Mouse (Mus musculus) heart, embryonic 16.5 days (tissue): ENCODE measurements around the gene Selenbp2. TPM values are rescaled to one million over a fixed set of nuclear protein-coding genes. Genes with fewer than 3 reads are reported as not detected.
"Not testable (repeated sequence)": the region's sequence is repeated elsewhere in the genome, so short reads cannot be mapped to it uniquely, and the experiment has no call there.

Experiments
- ATAC-seq: fragments of 200-750 bp; cut with Nextera tagmentation; replicated peaks from 2 replicates; pipeline ENCODE4 v1.8.0; 2017; ENCODE audit warnings: moderate number of reproducible peaks; ENCODE audit not compliant: insufficient read depth, low FRiP score; ENCODE audit errors: extremely low read depth
- H3K27ac ChIP-seq: fragments of 300-500 bp; sonication (generic); 2 replicates; pipeline ENCODE4 v1.5.1; 2014; ENCODE audit warnings: mild to moderate bottlenecking, low read length, control low read depth, moderate library complexity
- H3K27me3 ChIP-seq: fragments of 300-500 bp; sonication (generic); 2 replicates; pipeline ENCODE4 v1.6.1; 2014; ENCODE audit warnings: low read length, mixed read lengths; ENCODE audit not compliant: control insufficient read depth, insufficient read depth
- H3K36me3 ChIP-seq: fragments of 300-500 bp; sonication (generic); 2 replicates; pipeline ENCODE4 v1.6.1; 2014; ENCODE audit not compliant: control insufficient read depth, insufficient read depth
- H3K4me1 ChIP-seq: fragments of 300-500 bp; sonication (generic); 2 replicates; pipeline ENCODE4 v1.6.1; 2014; ENCODE audit warnings: low read length, mixed read lengths; ENCODE audit not compliant: control insufficient read depth, insufficient read depth
- H3K4me2 ChIP-seq: fragments of 300-500 bp; sonication (generic); 2 replicates; pipeline ENCODE4 v1.6.1; 2014; ENCODE audit warnings: low read depth, mild to moderate bottlenecking, control low read depth, low read length
- H3K4me3 ChIP-seq: fragments of 300-500 bp; sonication (generic); 2 replicates; pipeline ENCODE4 v1.5.1; 2014; ENCODE audit warnings: mild to moderate bottlenecking, control low read depth, low read length
- H3K9ac ChIP-seq: fragments of 300-500 bp; sonication (generic); 2 replicates; pipeline ENCODE4 v1.6.1; 2014; ENCODE audit warnings: low read length, control low read depth
- H3K9me3 ChIP-seq: fragments of 300-500 bp; sonication (generic); replicated peaks from 2 replicates; pipeline ENCODE4 v1.6.1; 2016; ENCODE audit warnings: low read length; ENCODE audit not compliant: control insufficient read depth
- WGBS: fragments of 180-500 bp; shearing (Covaris S2); extraction: QIAGEN DNeasy Blood & Tissue Kit; methylation state at CpG from one replicate; pipeline ENCODE4 v1.1.7; 2014; 5-methylcytosine and 5-hydroxymethylcytosine counted together
- polyA plus RNA-seq: library from polyadenylated mRNA; unstranded; fragments of >200 nt; fragmentation: Nextera tagmentation; extraction: Ambion mirVana; gene quantifications from 2 replicates; pipeline ENCODE4 v1.2.1, GENCODE M21; 2015

Gene Selenbp2
- polyA plus RNA-seq, 1 experiment from 2014 or later, result 4.3 TPM

DNA sequence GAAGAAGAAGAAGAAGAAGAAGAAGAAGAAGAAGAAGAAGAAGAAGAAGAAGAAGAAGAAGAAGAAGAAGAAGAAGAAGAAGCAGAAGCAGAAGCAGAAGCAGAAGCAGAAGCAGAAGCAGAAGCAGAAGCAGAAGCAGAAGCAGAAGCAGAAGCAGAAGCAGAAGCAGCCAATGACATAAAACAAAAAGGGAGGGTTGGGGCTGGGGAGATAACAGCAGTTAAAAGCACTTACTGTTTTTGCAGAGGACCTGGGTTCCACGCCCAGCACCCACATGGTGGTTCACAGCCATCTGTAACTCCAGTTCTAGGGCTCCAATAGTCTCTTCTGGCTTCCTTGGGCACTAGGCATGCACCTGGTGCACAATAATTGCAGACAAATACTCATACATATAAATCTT is 4.2 kb upstream of the Selenbp2 start:
- 67% methylated on average over 1 of the region's 1 CpGs for WGBS
- H3K4me1 ChIP-seq, H3K27me3 ChIP-seq, H3K9me3 ChIP-seq, H3K27ac ChIP-seq, H3K36me3 ChIP-seq, ATAC-seq, H3K4me3 ChIP-seq, H3K9ac ChIP-seq, H3K4me2 ChIP-seq: not testable (repeated sequence)

DNA sequence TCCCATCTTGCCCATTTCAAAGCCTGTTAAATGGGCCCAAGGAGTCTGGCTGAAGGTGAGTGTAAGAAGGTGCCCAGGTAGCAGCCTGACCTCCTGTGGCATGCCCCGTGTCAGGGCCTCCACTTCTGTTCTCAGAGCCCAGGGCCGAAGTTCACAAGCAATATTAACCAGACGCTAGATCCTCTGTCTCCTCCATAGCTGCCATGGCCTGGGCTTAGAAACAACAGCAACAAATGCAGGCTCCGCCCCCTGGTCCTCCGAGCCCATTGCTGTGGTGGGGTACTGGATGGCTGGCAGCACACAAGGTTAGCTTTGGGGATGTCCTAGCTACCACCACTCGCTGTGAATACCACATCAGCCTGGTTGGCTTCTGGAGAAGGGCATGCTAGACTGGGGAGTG is 3.2 kb upstream of the Selenbp2 start:
- not testable (repeated sequence) for H3K9me3 ChIP-seq
- 61% methylated on average over 6 of the region's 6 CpGs for WGBS

DNA sequence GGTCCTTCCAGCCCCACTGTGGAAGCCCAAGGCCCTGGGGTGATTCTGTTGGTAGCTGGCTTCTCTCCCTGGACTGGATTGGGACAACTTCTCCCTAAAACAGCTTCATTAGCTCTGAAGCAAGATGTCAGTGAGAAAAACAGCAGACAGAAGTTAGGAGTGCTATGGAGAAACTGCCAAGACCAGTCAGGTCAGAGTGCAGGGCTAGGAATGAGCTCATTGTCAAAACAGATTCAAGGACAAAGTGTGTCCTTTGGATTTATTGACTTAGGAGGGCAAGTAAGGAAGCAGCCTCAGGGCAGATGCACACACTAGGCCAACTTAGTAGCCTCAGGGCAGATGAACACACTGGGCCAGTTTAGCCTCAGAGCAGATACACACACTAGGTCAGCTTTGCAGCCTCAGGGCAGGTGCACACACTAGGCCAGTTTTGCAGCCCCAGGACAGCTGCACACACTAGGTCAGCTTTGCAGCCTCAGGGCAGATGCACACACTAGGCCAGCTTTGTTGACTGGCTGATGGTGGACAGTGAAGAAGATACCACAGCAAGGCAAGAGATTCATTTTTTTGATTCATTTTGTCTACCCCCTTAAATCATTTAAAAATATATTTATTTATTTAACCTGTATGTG is 2.6 kb upstream of the Selenbp2 start:
- Histone ChIP-seq H3K36me3 (no peaks in the 10 kb centered on the region), H3K9me3 (no peaks in the 10 kb centered on the region), H3K4me2 (no peak overlapping the region), H3K9ac (no peak overlapping the region), H3K27ac (no peak overlapping the region), H3K4me1 (no peaks in the 10 kb centered on the region; the same call in 1 of the 2 replicates), H3K4me3 (no peak overlapping the region), H3K27me3 (no peaks in the 10 kb centered on the region)
- no peak for ATAC-seq

More for the DNA sequence above, 3.2 kb upstream of the Selenbp2 start:
- H3K9ac ChIP-seq, H3K4me2 ChIP-seq, H3K27ac ChIP-seq, H3K36me3 ChIP-seq, H3K27me3 ChIP-seq, ATAC-seq, H3K4me1 ChIP-seq, H3K4me3 ChIP-seq: not testable (repeated sequence)

DNA sequence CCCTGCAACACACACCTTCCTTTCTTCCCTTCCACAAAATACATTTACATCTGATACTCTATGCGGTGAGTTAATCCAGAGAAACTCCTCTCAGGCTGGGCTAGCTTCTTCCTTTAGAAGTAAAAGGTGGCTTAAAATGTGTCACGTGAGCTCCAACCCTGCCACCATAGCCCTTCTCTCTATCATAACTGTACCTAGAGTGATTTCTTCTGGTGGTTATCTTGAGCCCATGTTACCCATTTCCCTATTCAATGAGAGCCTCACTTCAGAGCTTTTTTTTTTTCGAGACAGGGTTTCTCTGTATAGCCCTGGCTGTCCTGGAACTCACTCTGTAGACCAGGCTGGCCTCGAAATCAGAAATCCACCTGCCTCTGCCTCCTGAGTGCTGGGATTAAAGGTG is 1.7 kb upstream of the Selenbp2 start:
- H3K9ac ChIP-seq, H3K4me1 ChIP-seq, ATAC-seq, H3K27me3 ChIP-seq, H3K27ac ChIP-seq, H3K4me3 ChIP-seq, H3K9me3 ChIP-seq, H3K36me3 ChIP-seq, H3K4me2 ChIP-seq: not testable (repeated sequence)
- 82% methylated on average over 4 of the region's 4 CpGs for WGBS

DNA sequence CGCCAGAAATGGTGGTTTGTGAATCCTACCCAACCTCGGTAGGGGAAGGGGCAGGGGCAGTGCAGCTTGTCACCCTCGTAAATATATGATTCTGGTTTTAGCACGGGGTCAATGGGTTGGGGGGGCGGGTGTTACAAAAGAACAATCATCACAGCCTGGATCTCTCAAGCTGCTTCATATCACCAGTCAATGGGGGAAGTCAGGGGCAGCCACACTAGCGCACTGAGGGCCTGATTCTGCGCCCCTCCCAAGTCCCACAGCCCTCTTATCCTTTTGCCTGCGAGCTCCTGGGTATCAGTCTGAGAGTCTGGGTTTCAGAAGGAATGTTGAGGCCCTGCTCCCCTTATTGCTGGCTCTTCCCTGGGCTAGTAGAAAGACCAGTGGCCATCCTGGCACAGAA is 518 bp downstream of the Selenbp2 start:
- H3K27me3 ChIP-seq, H3K4me2 ChIP-seq, H3K36me3 ChIP-seq, H3K27ac ChIP-seq, H3K9me3 ChIP-seq, H3K4me3 ChIP-seq, H3K9ac ChIP-seq, ATAC-seq, H3K4me1 ChIP-seq: not testable (repeated sequence)
- 51% methylated on average over 5 of the region's 8 CpGs for WGBS

DNA sequence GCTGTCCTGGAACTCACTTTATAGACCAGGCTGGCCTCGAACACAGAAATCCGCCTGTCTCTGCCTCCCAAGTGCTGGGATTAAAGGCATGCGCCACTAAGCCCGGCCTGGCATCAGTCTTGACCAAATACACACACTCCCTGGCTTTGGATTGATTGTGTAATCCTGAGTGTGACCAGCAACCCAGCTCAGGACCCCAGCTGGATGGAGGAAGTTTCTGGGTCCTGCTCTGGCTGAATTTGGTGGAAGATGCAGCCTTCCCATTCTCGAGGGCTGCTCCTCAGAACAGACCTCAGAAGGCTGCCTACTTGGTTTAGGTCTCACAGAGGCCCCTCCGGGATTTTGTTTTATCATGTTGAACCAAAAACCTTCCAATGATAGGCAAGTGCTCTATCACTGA is 2.2 kb downstream of the Selenbp2 start:
- 80% methylated on average over 6 of the region's 6 CpGs for WGBS

DNA sequence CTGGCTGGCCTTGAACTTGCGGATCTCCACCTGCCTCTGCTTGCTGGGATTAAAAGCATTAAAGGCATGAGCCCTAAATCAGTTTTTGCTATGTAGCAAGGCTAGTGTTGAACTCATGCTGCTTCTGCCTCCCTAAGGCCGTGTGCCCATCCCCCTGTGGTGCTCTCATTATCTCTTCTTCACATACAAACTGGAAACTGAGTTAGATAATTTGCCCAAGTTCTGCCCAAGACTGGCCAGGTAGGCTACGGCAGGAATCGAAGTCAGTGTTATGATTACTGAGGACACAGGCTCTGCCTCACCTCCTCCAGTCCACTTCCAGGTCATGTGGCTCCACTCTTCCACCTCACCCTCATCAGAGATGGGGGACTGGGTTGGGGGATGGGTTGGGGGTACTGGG is 2.9 kb downstream of the Selenbp2 start:
- not testable (repeated sequence) for H3K27ac ChIP-seq, H3K9ac ChIP-seq, H3K4me2 ChIP-seq, H3K9me3 ChIP-seq, H3K4me1 ChIP-seq, H3K36me3 ChIP-seq, H3K27me3 ChIP-seq, H3K4me3 ChIP-seq, ATAC-seq
- 91% methylated on average over 4 of the region's 4 CpGs for WGBS

More for the DNA sequence above, 2.2 kb downstream of the Selenbp2 start:
- H3K9ac ChIP-seq, H3K4me1 ChIP-seq, H3K27ac ChIP-seq, H3K4me2 ChIP-seq, H3K9me3 ChIP-seq, H3K27me3 ChIP-seq, ATAC-seq, H3K4me3 ChIP-seq, H3K36me3 ChIP-seq: not testable (repeated sequence)

DNA sequence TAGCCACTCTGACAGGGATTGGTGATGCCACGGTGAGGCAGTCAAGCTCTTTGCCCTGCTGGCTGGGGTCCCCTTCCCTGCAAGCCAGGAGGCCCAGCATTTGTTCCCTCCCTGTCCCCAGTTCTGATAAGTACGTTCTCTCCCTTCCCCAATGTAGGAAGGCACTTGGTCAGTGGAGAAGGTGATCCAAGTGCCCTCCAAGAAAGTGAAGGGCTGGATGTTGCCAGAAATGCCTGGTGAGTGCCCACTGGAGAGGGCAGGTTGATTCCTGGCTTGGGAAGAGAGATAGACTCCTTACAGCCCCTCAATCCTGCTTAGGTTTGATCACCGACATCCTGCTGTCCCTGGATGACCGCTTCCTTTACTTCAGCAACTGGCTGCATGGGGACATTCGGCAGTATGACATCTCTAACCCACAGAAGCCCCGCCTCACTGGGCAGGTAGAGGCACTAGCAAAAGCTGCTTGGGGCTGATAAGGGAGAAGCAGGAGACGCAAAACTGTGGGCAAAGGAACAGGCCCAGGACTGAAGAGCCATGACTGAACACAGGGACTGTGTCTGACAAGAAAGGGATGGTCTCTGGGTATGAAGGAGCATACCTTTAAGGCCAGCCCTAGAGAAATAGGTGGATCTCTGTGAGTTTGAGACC is 8.9 kb downstream of the Selenbp2 start:
- H3K4me1 ChIP-seq, H3K27me3 ChIP-seq, ATAC-seq, H3K27ac ChIP-seq, H3K36me3 ChIP-seq, H3K9me3 ChIP-seq, H3K9ac ChIP-seq, H3K4me2 ChIP-seq, H3K4me3 ChIP-seq: not testable (repeated sequence)
- 77% methylated on average over 5 of the region's 7 CpGs for WGBS

DNA sequence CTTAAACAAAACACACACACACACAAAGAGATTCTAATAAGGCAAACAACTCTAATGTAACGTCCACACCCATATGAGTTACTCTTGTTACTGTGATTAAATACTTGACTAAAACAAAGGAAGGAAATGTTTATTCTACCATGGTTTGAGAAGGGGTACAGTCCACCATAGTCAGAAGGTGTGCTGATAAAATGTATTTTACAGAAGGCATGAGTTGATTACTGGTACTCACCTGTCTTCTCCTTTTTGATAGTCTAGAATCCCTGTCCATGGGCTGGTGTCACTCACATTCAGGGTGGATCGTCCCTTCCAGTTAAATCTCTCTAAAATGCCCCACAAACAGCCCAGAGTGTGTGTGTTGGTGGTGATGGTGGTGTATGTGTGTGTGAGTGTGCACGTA is 9.5 kb downstream of the Selenbp2 start:
- Histone ChIP-seq H3K9me3 (no peaks in the 10 kb centered on the region), H3K9ac (no peak overlapping the region), H3K36me3 (no peaks in the 10 kb centered on the region), H3K4me3 (no peak overlapping the region), H3K4me2 (no peak overlapping the region), H3K27me3 (no peaks in the 10 kb centered on the region), H3K4me1 (no peaks in the 10 kb centered on the region), H3K27ac (no peak overlapping the region)
- WGBS, result 80% methylated on average over 3 of the region's 3 CpGs
- ATAC-seq, result no peak
